Mouse (Mus musculus) lung, postnatal 0 days (tissue): ENCODE results near the gene Lnpep.

Experiments
- CTCF ChIP-seq: IDR thresholded peaks from 2 replicates; pipeline ENCODE4 v1.5.1; 2016; ENCODE audit warnings: antibody characterized with exemption, mild to moderate bottlenecking
- EP300 ChIP-seq: IDR thresholded peaks from 2 replicates; pipeline ENCODE4 v1.6.1; 2016; ENCODE audit warnings: antibody characterized with exemption, mild to moderate bottlenecking, control low read depth

- TF ChIP-seq CTCF (no peak), EP300 (no peak)
Measured at GRCm38 (mm10) chr17:17631985-17632384, 7.1 kb upstream of the Lnpep start.
